Mouse (Mus musculus) neutrophil, adult 5-6 weeks (primary cell): Measurements from ENCODE around the gene Oaz2. TPM values are rescaled to one million over a fixed set of nuclear protein-coding genes. Genes with fewer than 3 reads are reported as not detected.

Experiments
- ATAC-seq: fragments of 151-379, 151-347 bp; 2 replicates; pipeline ENCODE4 v1.8.0; 2017; ENCODE audit warnings: mild to moderate bottlenecking, moderate TSS enrichment; ENCODE audit not compliant: insufficient number of reproducible peaks, poor library complexity, low FRiP score, severe bottlenecking; ENCODE audit errors: extremely low read depth
- total RNA-seq: library from RNA; stranded (forward); fragments of 200-1000 nt; gene quantifications from 2 replicates; pipeline ENCODE4 v1.2.3, GENCODE M21; 2017

The Oaz2 gene
- 53.5 and 64.0 TPM in 2 replicates for total RNA-seq

DNA sequence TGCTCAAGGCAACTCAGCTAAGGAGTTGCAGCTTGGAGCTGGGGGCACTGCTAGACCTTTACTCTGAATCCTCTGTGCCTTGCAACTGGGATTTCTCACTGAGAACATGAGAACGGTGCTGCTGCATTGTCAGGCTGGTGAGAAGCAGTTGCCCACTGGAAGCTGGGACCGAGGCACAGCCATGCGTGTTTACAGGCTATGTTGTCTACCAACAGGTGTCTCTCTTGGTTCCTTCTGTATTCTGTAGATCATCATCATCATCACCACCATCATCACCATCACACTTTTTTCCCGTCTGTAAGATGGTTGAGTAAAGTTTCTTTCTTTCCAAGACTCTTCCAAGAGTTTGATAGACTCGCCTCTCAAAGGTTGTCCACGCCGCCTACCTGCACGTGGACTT lies at the start of gene Oaz2:
Gene Oaz2 (plus strand): TSS at position 301 of the 400 bp plus-strand sequence.
- no peak for ATAC-seq

DNA sequence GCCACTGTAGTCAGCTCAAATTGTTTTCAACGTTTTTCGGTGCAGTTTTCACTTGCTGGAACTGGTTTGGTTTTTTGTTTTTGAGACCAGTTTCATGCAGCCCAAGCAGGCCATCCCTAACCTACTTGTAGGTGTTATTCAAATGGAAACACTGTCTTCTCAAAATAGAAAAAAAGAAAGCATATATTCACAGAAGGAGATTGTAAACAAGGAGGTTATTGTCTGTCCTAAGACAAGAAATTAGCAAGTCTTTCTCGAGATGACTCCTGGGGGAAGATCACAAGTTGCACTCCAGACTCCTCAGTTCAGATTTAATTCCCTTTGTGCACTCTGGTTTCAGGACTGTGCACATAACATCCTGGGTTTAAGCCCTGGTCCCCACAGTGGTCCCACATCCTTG lies 48.5 kb upstream of the Oaz2 start:
- ATAC-seq, result no peak

DNA sequence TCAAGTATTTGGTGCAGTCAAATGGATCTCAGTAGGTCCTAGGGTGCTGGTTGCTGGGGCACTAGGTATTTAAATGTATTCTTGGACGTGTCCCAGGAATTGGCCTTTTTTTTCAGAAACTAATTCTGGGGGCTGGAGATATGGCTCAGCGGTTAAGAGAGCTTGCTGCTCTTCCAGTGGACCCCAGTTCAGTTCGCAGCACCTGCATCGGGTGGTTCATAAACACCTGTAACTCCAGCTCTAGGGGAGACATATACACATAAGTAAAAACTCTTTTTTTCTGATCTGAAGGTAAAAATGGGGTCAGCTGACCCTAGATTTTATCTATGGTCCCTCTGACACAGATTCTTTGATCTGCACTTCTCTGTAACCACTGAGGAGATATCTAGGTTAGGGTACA lies 46.6 kb upstream of the Oaz2 start:
- ATAC-seq, result no peak

- no peak for ATAC-seq
Observed at GRCm38 (mm10) chr9:65621666-65622065, 46.1 kb upstream of the Oaz2 start.

DNA sequence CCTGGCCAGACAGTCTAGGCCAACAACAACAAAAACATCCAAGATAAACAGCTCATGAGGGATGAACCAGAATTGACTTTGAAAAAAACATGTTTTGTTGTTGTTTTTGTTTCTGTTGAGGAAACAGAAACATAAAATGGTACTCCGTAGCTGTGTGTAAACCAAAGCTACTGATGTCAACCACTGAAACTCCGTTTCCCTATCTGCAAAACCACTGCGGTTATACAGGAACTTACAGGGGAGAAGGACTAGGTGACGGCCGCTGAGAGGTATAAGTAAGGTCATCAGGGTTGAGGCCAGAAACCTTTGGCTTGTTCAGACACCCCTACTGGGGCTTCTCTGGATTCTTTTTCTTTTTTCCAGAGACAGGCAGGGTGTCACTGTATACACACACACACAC lies 45.0 kb upstream of the Oaz2 start:
- ATAC-seq, result no peak

DNA sequence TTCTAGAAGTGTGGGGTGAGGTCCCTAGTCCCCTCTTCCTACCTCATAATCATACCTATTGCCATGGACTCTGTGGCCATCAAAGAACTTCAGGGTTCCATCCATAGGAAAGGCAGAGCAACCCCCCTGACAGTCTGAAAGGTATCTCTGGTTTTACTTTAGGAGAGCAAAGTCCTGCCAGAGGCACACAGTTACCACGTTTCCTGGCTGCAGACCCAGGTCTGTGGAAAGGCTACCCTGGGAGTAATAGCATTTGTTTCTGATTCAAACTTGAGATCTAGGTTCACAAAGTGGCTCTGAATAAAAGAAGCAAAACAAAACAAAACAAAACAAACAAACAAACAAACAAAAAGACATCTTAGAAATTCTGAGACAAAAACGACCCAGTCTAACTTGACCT lies 43.5 kb upstream of the Oaz2 start:
- no peak for ATAC-seq

DNA sequence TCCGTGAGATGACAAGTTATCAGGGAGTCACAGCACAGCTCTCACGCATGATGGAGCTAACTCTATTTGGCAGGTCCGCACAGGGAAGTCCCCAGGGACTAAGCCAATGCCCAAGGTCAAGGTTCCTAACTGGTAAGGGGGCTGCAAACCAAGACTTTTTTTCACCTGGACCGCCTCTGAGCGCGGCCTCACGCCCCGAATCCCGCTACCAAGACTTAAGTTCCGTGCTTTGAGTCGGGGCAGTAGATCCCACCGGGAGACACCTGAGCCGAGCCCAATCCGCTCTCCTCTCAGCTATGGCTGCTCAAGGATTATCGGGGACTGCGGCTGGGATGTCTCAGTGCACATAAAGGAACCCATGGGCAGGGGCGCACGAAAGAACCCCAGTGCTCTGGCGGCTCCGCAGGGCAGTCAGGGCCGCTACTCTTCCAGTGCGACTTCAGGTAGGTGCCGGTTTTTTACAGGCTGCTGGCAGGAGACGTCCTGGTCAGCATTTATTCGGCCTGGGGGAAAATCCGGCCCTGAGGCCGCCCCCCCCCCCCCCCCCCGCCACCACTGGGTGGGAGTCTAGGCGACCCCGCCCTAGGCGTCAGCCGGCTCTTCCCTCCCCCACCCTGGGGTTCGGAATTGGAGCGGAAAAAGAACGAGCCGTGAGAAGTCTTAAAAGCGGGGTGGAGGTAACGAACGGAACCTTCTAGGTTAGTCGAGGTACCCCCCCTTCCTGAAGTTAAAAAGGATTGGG lies 38.6 kb upstream of the Oaz2 start, which contains the start of gene Rbpms2:
Gene Rbpms2 (plus strand): TSS at position 624 of the 742 bp plus-strand sequence.
- ATAC-seq, result no peak

DNA sequence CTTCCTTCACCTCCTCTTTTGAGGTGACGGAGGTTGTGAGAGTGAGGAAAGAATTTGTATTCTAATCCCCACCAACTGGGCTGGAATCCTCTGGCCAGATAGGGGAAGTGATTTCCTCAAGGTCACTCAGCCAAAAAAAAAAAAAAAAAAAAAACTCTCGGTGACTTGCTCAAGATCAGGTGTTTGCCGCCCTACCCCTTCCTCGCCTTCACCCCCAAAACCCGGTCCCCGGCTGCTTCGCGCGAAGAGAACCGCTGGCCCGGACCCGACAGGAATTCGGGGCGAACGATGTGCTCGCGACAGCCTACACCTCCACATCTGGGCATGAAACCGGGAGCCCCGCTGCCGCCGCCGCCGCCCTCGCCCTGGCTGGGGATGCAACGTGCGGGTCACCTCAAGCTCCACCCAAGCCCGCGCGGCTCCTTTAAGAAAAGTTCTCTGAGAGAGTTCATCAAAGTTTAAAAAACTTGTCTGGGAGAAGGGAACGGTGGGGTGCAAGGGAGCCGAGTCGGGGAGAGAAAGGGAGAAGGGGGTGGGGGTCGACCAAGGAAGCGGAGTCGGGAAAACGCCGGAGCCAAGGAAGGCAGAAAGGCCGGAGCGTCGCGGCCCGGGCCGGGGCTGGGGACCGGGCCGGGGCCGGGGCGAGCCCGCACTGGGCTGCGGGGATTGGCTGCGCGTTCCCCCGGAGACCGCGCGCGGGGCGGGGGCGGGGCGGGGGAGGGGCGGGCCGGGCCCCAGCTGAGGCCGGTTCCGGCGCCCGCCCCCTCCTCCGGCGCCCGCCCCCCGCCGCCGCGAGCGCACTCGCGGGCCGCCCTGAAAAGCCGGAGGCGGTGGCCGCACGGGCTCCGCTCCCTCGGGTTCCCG lies 37.8 kb upstream of the Oaz2 start:
- ATAC-seq, result 0 out of 2 replicates have a peak, but pooled peaks have one; percentile 13

- ATAC-seq, result no peak
Observed at GRCm38 (mm10) chr9:65630631-65631353, 37.0 kb upstream of the Oaz2 start.

DNA sequence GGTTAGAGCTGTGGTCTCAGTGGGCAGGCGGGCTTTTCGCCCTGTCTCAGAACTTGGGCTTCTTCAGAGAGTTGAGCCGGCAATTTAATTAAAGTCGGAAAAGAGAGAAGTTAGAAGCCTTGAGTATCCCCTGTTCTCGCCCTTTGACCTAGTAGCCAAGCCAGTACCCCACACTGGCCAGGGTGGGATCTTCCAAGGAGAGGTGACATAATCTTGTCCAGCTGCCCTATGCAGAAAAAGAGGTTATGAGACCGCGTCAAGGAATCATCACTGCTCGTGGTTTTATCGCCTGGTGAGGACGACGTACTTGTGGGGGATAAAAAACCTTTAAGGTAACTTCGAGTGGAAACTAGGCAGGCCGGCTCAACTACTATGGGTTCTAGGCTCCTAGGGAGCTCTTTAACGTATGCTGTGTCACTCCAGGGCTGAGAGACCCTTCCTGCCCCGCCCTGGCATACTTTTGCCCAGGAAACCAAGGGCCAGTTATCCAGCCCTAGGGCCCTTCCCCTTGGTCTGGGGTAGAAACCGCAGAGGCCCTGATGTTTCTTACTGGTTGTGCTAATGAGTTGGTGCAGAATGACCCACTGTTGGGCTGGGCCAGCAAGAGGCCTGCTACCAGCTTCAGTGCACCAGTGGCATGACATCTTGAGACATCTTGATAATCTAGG lies 36.3 kb upstream of the Oaz2 start:
- no peak for ATAC-seq

- ATAC-seq, result no peak
Observed at GRCm38 (mm10) chr9:65635766-65636165, 32.0 kb upstream of the Oaz2 start.

DNA sequence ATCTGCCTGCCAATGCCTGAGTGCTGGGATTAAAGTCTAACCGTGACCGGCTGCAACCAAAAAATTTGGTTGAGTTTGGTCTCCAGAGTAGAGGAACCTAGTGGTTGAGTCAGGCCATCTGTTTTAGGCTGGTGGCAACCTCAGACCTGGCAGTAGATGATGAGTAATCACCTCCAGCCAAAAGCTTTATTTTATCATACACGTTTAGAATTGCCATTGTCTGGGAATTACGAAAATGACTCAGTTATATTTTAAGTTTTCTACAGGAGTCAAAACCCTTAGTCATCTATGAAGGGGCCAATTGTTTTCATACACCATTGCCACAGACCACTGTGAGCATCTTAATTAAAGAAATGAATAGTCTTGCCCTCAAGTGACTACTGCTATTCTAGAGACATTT lies 30.9 kb upstream of the Oaz2 start:
- no peak for ATAC-seq

DNA sequence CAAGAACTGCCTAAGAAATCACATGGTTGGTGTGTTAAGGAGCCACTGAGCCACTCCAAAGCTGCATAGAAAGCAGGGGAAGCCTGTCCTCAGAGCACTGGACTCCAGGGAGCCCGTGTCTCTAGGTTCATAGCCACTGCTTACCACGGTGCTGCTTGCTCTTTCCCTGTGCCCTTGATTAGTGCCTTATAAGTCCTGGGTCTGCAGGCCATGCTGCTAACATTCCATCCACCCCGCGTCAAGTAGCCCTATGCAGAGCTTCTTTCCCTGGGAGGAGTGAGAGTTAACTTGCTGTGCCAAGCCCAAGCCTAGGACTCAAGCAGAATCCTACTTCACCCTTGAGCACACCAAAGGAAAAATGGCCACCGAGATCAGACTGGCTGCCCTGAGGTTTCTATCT lies 28.7 kb upstream of the Oaz2 start:
- no peak for ATAC-seq

GRCm38 (mm10) chr9:65640838-65641410 lies 26.9 kb upstream of the Oaz2 start:
- no peak for ATAC-seq

DNA sequence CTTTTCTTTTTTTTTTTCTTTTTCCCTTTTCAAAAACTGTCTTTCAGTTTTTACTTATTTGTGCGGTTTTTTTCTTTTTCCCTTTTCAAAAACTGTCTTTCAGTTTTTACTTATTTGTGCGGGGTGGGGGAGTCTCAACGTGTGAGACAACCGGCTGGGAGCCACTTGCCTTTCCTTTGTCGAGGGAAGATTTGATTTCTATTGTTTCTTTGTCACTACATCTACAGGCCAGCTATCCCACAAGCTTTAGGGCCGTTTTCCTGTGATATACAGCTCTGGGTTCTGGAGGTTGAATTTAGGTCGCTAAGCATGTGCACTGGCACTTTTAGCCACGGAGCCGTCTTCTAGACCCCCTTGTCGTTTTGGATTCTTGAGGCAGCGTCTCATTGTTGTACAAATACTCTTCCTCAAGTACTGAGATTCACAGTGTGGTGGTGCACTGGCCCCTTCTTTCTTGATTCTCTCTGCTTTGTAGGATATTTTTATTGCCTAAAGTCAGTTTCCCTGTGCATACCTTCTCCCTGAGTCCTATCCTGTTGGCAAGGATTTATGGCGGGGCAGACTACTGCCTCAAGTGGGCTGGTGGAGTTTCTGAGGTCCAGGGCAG lies 26.3 kb upstream of the Oaz2 start:
- ATAC-seq, result no peak

GRCm38 (mm10) chr9:65642546-65642945 lies 25.3 kb upstream of the Oaz2 start:
- ATAC-seq, result no peak

GRCm38 (mm10) chr9:65644960-65645359 lies 22.8 kb upstream of the Oaz2 start:
- no peak for ATAC-seq

DNA sequence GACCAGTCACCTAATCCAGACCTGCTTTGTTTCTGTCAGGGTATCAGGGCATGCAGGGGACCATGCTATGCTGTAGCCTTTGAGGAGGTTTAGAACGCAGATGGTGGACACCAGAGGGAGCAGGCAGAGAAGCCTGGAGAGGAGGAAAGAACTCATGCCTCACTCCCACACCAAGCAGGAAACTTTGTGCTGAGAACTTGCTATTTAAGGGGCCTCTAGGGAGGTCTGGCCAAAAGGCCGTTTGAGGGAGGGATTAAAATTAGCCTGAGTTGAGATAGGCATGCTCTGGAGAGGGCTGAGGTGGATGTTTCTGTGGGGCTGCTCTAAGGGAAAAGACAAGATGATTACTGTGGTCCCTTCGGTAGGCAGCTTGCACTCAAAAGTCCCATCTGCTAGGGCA lies 21.8 kb upstream of the Oaz2 start:
- no peak for ATAC-seq
